12 mouse cellular contexts compared by ENCODE assay signal in the genomic region with DNA sequence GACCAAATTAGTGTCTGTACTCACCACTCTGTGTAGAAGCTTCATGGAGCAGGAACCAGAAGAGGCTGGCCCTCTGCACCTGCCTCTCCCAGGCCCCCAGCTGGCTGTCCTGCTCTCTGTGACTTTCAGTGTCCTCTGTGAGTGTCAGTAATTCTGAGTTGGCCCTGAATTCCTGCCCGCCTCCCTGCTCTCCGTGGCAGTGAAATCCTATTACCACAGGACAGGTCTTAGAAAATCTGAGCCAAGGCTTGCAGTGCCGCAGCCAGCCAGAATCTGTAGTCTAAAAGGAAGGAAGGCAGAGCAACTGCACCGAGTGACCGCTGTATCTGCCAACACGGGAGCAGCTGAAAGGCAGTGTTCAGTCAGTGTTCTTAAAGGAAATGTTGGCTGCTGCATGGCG. TPM values are rescaled to one million over a fixed set of nuclear protein-coding genes. Genes with fewer than 3 reads are reported as not detected.
DNase-seq lines count a peak whose midpoint lies in the region; ATAC-seq and TF ChIP-seq lines count a peak whose summit lies in the region.
"Had no signal": no experiment of that assay in that cellular context is flagged by ENCODE, and none has a peak within 500 bp of the region (broad histone marks: within the 10 kb centered on the region; RNA-seq: fewer than 3 reads in every experiment).

No protein-coding gene starts in this region.

- peaks cover 72% of the 10 kb centered on the region for H3K36me3 ChIP-seq in forebrain, postnatal 0 days (ENCODE audit: insufficient read depth)
- peaks cover 98% of the 10 kb centered on the region for H3K36me3 ChIP-seq in forebrain, embryonic 10.5 days (replicated peaks)
- H3K36me3 ChIP-seq in neural tube, embryonic 15.5 days: peaks cover 70% of the 10 kb centered on the region
- H3K36me3 ChIP-seq in heart, postnatal 0 days (replicated peaks; ENCODE audit: control insufficient read depth, insufficient read depth, low read length): peaks cover 89% of the 10 kb centered on the region

- H3K27ac ChIP-seq in forebrain, postnatal 0 days (ENCODE audit: low read depth, low read length): no peak overlapping the region
- H3K27ac ChIP-seq in forebrain, embryonic 10.5 days: no peak overlapping the region
- peak overlapping the region; percentile 34; the same call in 1 of the 2 replicates for H3K27ac ChIP-seq in neural tube, embryonic 15.5 days (replicated peaks)
- H3K27ac ChIP-seq in heart, postnatal 0 days (ENCODE audit: low read depth): peak overlapping the region; percentile 71
- H3K27ac ChIP-seq: limb, embryonic 15.5 days had no signal

- H3K27me3 ChIP-seq in forebrain, postnatal 0 days (ENCODE audit: insufficient read depth, low read length): no peaks in the 10 kb centered on the region
- H3K27me3 ChIP-seq in forebrain, embryonic 10.5 days (ENCODE audit: poor library complexity, severe bottlenecking): no peaks in the 10 kb centered on the region
- no peaks in the 10 kb centered on the region for H3K27me3 ChIP-seq in neural tube, embryonic 15.5 days (replicated peaks)
- H3K27me3 ChIP-seq in heart, postnatal 0 days (ENCODE audit: control insufficient read depth, insufficient read depth, low read length): no peaks in the 10 kb centered on the region
- H3K27me3 ChIP-seq: limb, embryonic 15.5 days had no signal

- H3K4me3 ChIP-seq in forebrain, postnatal 0 days (ENCODE audit: low read depth, low read length): no peak overlapping the region
- no peak overlapping the region for H3K4me3 ChIP-seq in forebrain, embryonic 10.5 days
- H3K4me3 ChIP-seq in neural tube, embryonic 15.5 days (replicated peaks): no peak overlapping the region
- H3K4me3 ChIP-seq in heart, postnatal 0 days (ENCODE audit: low read depth, low read length): no peak overlapping the region
- H3K4me3 ChIP-seq: limb, embryonic 15.5 days had no signal

- no peak overlapping the region for H3K9ac ChIP-seq in forebrain, postnatal 0 days
- no peak overlapping the region for H3K9ac ChIP-seq in neural tube, embryonic 15.5 days (replicated peaks)
- H3K9ac ChIP-seq in heart, postnatal 0 days (replicated peaks; ENCODE audit: low read depth, low read length): no peak overlapping the region
- H3K9ac ChIP-seq: limb, embryonic 15.5 days had no signal

- TF ChIP-seq EP300 in heart, postnatal 0 days (IDR thresholded peaks at IDR 0.05; ENCODE audit: low read depth): no peak

- H3K4me1 ChIP-seq in forebrain, postnatal 0 days (ENCODE audit: insufficient read depth): no peaks in the 10 kb centered on the region
- peaks cover 8% of the 10 kb centered on the region for H3K4me1 ChIP-seq in forebrain, embryonic 10.5 days
- peaks cover 5% of the 10 kb centered on the region; the same call in 1 of the 2 replicates for H3K4me1 ChIP-seq in neural tube, embryonic 15.5 days
- H3K4me1 ChIP-seq in heart, postnatal 0 days (ENCODE audit: control insufficient read depth, insufficient read depth): no peaks in the 10 kb centered on the region
- H3K4me1 ChIP-seq: limb, embryonic 15.5 days had no signal

- TF ChIP-seq CTCF in forebrain, postnatal 0 days (IDR thresholded peaks at IDR 0.05; ENCODE audit: low read depth): no peak
- no peak for TF ChIP-seq CTCF in heart, postnatal 0 days (IDR thresholded peaks at IDR 0.05; ENCODE audit: low read depth)

- DNase-seq in forebrain, postnatal 0 days: no peak
- DNase-seq in forebrain, embryonic 10.5 days (ENCODE audit: extremely low spot score, low spot score): no peak
- DNase-seq in neural tube, embryonic 10.5 days (ENCODE audit: extremely low spot score, low spot score): no peak
- peak; percentile 43 for DNase-seq in heart, postnatal 0 days (ENCODE audit: low spot score)
- DNase-seq in testis, postnatal 14 days (ENCODE audit: low spot score): no peak
- DNase-seq in natural killer cell, adult 2 months (ENCODE audit: low spot score in 2 of 2): no peak
- DNase-seq in c-Kit-positive CD71-positive TER-119-positive erythroid progenitor cells, embryonic 14.5 days (ENCODE audit: low spot score): no peak
- DNase-seq: right cerebral cortex, adult 18-20 months had no signal

- no peaks in the 10 kb centered on the region for H3K9me3 ChIP-seq in forebrain, postnatal 0 days (ENCODE audit: low read length)
- no peaks in the 10 kb centered on the region for H3K9me3 ChIP-seq in forebrain, embryonic 10.5 days
- no peaks in the 10 kb centered on the region for H3K9me3 ChIP-seq in neural tube, embryonic 15.5 days (replicated peaks)
- no peaks in the 10 kb centered on the region for H3K9me3 ChIP-seq in heart, postnatal 0 days (replicated peaks; ENCODE audit: control insufficient read depth, low read length)
- H3K9me3 ChIP-seq: limb, embryonic 15.5 days had no signal

- WGBS in forebrain, postnatal 0 days: 78% methylated on average over 7 of the region's 7 CpGs
- 83% methylated on average over 7 of the region's 7 CpGs for WGBS in forebrain, embryonic 10.5 days
- WGBS in neural tube, embryonic 15.5 days: 77% methylated on average over 7 of the region's 7 CpGs
- 44% methylated on average over 7 of the region's 7 CpGs for WGBS in heart, postnatal 0 days

- no peak overlapping the region for H3K4me2 ChIP-seq in forebrain, postnatal 0 days (ENCODE audit: low read depth)
- H3K4me2 ChIP-seq in neural tube, embryonic 15.5 days: no peak overlapping the region
- no peak overlapping the region for H3K4me2 ChIP-seq in heart, postnatal 0 days (ENCODE audit: low read depth, low read length)
- H3K4me2 ChIP-seq: limb, embryonic 15.5 days had no signal

- peak; percentile 34; the same call in 1 of the 2 replicates for ATAC-seq in forebrain, postnatal 0 days
- ATAC-seq in neural tube, embryonic 15.5 days (ENCODE audit: low FRiP score): no peak
- peak; percentile 88 for ATAC-seq in heart, postnatal 0 days (ENCODE audit: insufficient read depth, low read depth)
- ATAC-seq: CD4-positive, CD25-positive, alpha-beta regulatory T cell, adult 4 months; intestine, postnatal 0 days had no signal

RNA-seq across cellular contexts. Expression of a gene that starts 10.0 kb away (rescaled TPM):
- total RNA-seq in forebrain, postnatal 0 days (2014; rRNA removed): 18.9 and 26.4 TPM in 2 replicates
- polyA plus RNA-seq in forebrain, postnatal 0 days (2015; fragmentation: Nextera tagmentation; extraction: Ambion mirVana): 12.2 and 15.4 TPM in 2 replicates
- 63.0 and 67.6 TPM in 2 replicates for polyA plus RNA-seq in forebrain, embryonic 10.5 days (2016; fragmentation: Nextera tagmentation; extraction: Ambion mirVana)
- 26.3 and 31.2 TPM in 2 replicates for polyA plus RNA-seq in neural tube, embryonic 15.5 days (2015; fragmentation: Nextera tagmentation; extraction: Ambion mirVana)
- total RNA-seq in heart, postnatal 0 days (2014; rRNA removed; ENCODE audit: low replicate concordance): 32.2 and 50.4 TPM in 2 replicates
- polyA plus RNA-seq in heart, postnatal 0 days (2015; fragmentation: Nextera tagmentation; extraction: Ambion mirVana): 34.1 and 35.4 TPM in 2 replicates

RNA-seq across cellular contexts. Expression of a gene that starts 20.1 kb away (rescaled TPM):
- 0.48 and 1.6 TPM in 2 replicates for total RNA-seq in forebrain, postnatal 0 days (2014; rRNA removed)
- 0.15 and 0.25 TPM in 2 replicates for polyA plus RNA-seq in forebrain, postnatal 0 days (2015; fragmentation: Nextera tagmentation; extraction: Ambion mirVana)
- polyA plus RNA-seq in forebrain, embryonic 10.5 days (2016; fragmentation: Nextera tagmentation; extraction: Ambion mirVana): 12.9 and 14.6 TPM in 2 replicates
- 0.67 and 1.9 TPM in 2 replicates for polyA plus RNA-seq in neural tube, embryonic 15.5 days (2015; fragmentation: Nextera tagmentation; extraction: Ambion mirVana)
- 0.08 and 0.15 TPM in 2 replicates for total RNA-seq in heart, postnatal 0 days (2014; rRNA removed; ENCODE audit: low replicate concordance)
- 0.11 and 0.12 TPM in 2 replicates for polyA plus RNA-seq in heart, postnatal 0 days (2015; fragmentation: Nextera tagmentation; extraction: Ambion mirVana)

Comparison
In these comparisons a context has a peak if more than half of its experiments do, and no peak if none do; other contexts are left out.
1. H3K27ac ChIP-seq: peak in neural tube, embryonic 15.5 days (single experiment) and heart, postnatal 0 days (single experiment); none in forebrain, postnatal 0 days (single experiment) and forebrain, embryonic 10.5 days (single experiment).